Mouse (Mus musculus) liver, postnatal 0 days (tissue): ENCODE measurements around the gene Gm38655. TPM values are rescaled to one million over a fixed set of nuclear protein-coding genes. Genes with fewer than 3 reads are reported as not detected.
"Not testable (repeated sequence)": the region's sequence is repeated elsewhere in the genome, so short reads cannot be mapped to it uniquely, and the experiment has no call there.

Experiments
- ATAC-seq: fragments of 200-750 bp; cut with Nextera tagmentation; 2 replicates; pipeline ENCODE4 v1.8.0; 2017; ENCODE audit warnings: mild to moderate bottlenecking, moderate library complexity
- DNase-seq: peaks from one replicate; pipeline ENCODE4 v3.0.0-alpha.2; 2016
- H3K27ac ChIP-seq: fragments of 300-500 bp; sonication (generic); 2 replicates; pipeline ENCODE4 v1.5.1; 2014; ENCODE audit warnings: antibody characterized with exemption, moderate library complexity, mild to moderate bottlenecking, low read depth
- H3K27me3 ChIP-seq: fragments of 300-500 bp; sonication (generic); 2 replicates; pipeline ENCODE4 v1.6.1; 2014; ENCODE audit warnings: low read length, control low read depth, mixed read lengths; ENCODE audit not compliant: insufficient read depth
- H3K36me3 ChIP-seq: fragments of 300-500 bp; sonication (generic); replicated peaks from 2 replicates; pipeline ENCODE4 v1.6.1; 2014; ENCODE audit warnings: mild to moderate bottlenecking, control low read depth, low read length, moderate library complexity, mixed read lengths; ENCODE audit not compliant: insufficient read depth
- H3K4me1 ChIP-seq: fragments of 300-500 bp; sonication (generic); 2 replicates; pipeline ENCODE4 v1.6.1; 2014; ENCODE audit warnings: antibody characterized with exemption, mild to moderate bottlenecking, control low read depth; ENCODE audit not compliant: insufficient read depth
- H3K4me2 ChIP-seq: fragments of 300-500 bp; sonication (generic); 2 replicates; pipeline ENCODE4 v1.6.1; 2014; ENCODE audit warnings: low read depth, mild to moderate bottlenecking, low read length, moderate library complexity, mixed read lengths
- H3K4me3 ChIP-seq: fragments of 300-500 bp; sonication (generic); 2 replicates; pipeline ENCODE4 v1.5.1; 2014; ENCODE audit warnings: low read depth, low read length
- H3K9ac ChIP-seq: fragments of 300-500 bp; sonication (generic); replicated peaks from 2 replicates; pipeline ENCODE4 v1.6.1; 2014; ENCODE audit warnings: mild to moderate bottlenecking, moderate library complexity
- H3K9me3 ChIP-seq: fragments of 300-500 bp; sonication (generic); 2 replicates; pipeline ENCODE4 v1.6.1; 2016; ENCODE audit warnings: mild to moderate bottlenecking, control low read depth, low read length, mixed read lengths
- CTCF ChIP-seq: sonication (generic); IDR thresholded peaks from 2 replicates; pipeline ENCODE4 v1.5.1; 2016; ENCODE audit warnings: antibody characterized with exemption, low read depth
- EP300 ChIP-seq: IDR thresholded peaks from 2 replicates; pipeline ENCODE4 v1.6.1; 2016; ENCODE audit warnings: antibody characterized with exemption, low read depth, mild to moderate bottlenecking
- WGBS: fragments of 180-500 bp; shearing (Covaris S2); extraction: QIAGEN DNeasy Blood & Tissue Kit; methylation state at CpG from one replicate; pipeline ENCODE4 v1.1.7; 2014; ENCODE audit not compliant: insufficient replicate concordance; 5-methylcytosine and 5-hydroxymethylcytosine counted together
- polyA plus RNA-seq: library from polyadenylated mRNA; unstranded; fragments of >200 nt; fragmentation: Nextera tagmentation; extraction: Ambion mirVana; gene quantifications from 2 replicates; pipeline ENCODE4 v1.2.1, GENCODE M21; 2015

The Gm38655 gene
- polyA plus RNA-seq = not detected in 2 replicates

DNA sequence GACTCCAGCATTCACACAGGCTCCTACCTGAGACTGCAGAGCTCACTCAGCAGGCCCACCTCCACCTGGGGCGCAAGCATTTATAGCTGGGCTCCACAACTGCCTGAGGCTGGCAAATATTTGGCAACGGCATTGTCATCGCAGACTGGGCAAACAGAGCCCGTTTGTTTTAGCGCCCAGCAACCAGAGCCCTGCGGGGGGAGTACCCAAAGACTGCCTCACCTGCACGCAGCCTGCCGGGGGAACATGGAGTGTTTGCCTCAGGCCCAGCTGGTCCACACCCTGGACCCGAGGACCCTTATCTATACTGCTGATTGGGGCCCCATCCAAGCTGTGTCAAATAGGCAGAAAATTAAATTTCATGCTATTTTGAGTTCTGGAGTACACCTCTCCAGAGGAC, at the start of gene Gm38655:
Gene Gm38655 (minus strand): TSS at position 61 of the 400 bp plus-strand sequence.
- 49% methylated on average over 9 of the region's 9 CpGs for WGBS
- Histone ChIP-seq H3K36me3 (no peaks in the 10 kb centered on the region), H3K27me3 (no peaks in the 10 kb centered on the region), H3K9me3 (no peaks in the 10 kb centered on the region), H3K9ac (no peak within 1 kb of the TSS), H3K4me1 (0 out of 2 replicates have a peak, but pooled peaks cover 2% of the 10 kb centered on the region), H3K27ac (no peak within 1 kb of the TSS), H3K4me3 (no peak within 1 kb of the TSS), H3K4me2 (no peak within 1 kb of the TSS)
- TF ChIP-seq CTCF (no peak), EP300 (no peak)
- ATAC-seq (no peak), DNase-seq (peak; percentile 38)

DNA sequence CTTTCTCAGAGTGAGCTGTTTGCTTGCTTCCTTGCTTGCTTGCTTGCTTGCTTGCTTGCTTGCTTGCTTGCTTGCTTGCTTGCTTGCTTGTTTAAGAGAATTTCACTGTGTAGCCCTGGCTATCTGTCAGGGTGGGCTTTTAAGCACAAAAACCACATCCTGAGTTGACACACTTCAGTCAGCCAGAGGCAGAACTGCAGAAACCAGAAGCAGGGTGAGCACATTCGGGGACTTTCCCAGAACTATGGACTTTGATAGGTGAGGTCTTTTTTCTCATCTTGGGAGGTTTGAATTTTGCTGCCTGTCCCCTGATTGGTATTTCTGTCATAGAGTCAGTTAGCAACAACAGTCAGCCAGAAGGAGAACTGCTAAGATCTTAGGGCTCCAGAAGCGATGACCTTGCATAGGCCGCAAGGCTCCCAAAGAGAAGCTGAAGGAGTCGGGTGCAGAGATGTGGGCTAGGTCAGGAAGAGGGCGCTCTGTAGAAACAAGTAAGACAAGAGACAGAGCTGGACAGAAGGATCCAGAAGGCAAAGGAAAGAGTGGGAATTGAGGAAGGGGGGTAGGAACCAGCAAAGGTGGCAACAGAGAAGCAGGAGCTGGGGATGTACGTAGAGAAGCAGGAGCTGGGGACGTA, 49.4 kb upstream of the Gm38655 start:
- TF ChIP-seq EP300 (no peak), CTCF (peak; percentile 18; the same call in 1 of the 2 replicates)
- no peaks in the 10 kb centered on the region for H3K27me3 ChIP-seq
- peak overlapping the region; percentile 67 for H3K4me3 ChIP-seq
- peak overlapping the region; percentile 73 for H3K9ac ChIP-seq
- DNase-seq (no peak), ATAC-seq (no peak)
- 60% methylated on average over 7 of the region's 7 CpGs for WGBS
- peak overlapping the region; percentile 84 for H3K27ac ChIP-seq
- peaks cover 46% of the 10 kb centered on the region for H3K4me1 ChIP-seq
- no peaks in the 10 kb centered on the region for H3K9me3 ChIP-seq
- peaks cover 21% of the 10 kb centered on the region for H3K36me3 ChIP-seq
- H3K4me2 ChIP-seq = peak overlapping the region; percentile 91

DNA sequence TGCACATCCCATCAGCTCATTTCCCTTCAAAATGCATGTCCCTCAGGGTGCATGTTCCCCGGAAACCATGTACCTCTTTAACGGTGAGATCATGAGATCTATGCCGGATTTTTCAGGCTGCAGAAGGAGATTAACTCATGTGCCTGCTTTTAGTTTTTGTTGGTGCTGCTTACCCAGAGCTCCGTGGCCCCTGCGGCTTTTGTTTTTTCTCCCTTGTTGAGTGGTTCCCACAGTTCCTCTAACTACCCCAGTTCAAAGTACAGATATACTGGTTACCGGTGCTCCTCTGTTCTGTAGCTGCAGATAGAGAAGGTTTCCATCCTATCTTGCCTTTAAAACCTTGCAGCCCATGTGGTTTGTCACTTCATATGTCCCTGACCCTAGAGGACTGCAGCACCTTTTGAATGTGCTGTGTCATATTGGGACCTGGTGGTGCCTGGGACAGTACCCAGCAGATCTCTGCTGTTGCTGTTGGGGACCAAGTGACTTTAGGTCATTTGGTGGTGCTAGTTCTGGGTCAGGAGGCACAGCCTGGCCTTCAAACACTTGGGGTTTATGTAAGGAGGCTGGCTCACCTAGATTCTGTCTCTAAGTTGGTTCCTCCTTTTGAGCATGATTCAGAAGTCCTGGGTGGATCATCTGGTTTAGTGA, 47.8 kb upstream of the Gm38655 start:
- Histone ChIP-seq H3K27ac (peak overlapping the region; percentile 84), H3K4me1 (peaks cover 46% of the 10 kb centered on the region), H3K9ac (peak overlapping the region; percentile 73), H3K27me3 (no peaks in the 10 kb centered on the region), H3K4me2 (peak overlapping the region; percentile 91), H3K36me3 (peaks cover 18% of the 10 kb centered on the region), H3K4me3 (peak overlapping the region; percentile 67), H3K9me3 (no peaks in the 10 kb centered on the region)
- TF ChIP-seq CTCF = no peak
- TF ChIP-seq EP300 = peak; percentile 55; the same call in 1 of the 2 replicates
- WGBS = 15% methylated on average over 6 of the region's 6 CpGs
- DNase-seq = no peak
- peak; percentile 55 for ATAC-seq

DNA sequence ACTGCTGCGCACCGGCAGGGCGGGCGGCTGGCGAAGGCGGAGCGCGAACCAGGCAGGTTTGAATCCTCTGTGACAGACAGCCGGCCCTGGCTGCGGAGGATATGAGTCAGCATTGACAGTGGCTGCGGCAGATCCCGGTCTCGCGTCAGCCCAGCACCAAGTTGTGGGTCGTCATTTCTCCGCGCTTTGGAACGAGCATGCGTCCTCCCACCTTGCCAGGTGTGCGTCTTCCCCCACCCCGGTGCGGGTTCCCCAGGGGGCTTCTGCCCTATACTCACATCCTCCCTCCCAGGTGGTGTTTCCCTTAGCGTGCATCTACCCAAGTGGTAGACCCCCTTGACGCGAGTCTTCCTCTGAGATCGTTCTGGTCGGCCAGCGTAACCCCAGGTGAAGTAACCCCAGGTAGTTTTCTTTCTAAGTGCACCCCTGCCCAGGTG, 47.3 kb upstream of the Gm38655 start:
- not testable (repeated sequence) for H3K9me3 ChIP-seq, H3K27me3 ChIP-seq
- peak overlapping the region; percentile 84 for H3K27ac ChIP-seq
- 8% methylated on average over 11 of the region's 28 CpGs for WGBS
- peak overlapping the region; percentile 73 for H3K9ac ChIP-seq
- H3K4me1 ChIP-seq = peaks cover 46% of the 10 kb centered on the region
- peak overlapping the region; percentile 67 for H3K4me3 ChIP-seq
- H3K4me2 ChIP-seq = peak overlapping the region; percentile 91
- peaks cover 18% of the 10 kb centered on the region for H3K36me3 ChIP-seq
- DNase-seq (peak; percentile 39), ATAC-seq (peak; percentile 80)

DNA sequence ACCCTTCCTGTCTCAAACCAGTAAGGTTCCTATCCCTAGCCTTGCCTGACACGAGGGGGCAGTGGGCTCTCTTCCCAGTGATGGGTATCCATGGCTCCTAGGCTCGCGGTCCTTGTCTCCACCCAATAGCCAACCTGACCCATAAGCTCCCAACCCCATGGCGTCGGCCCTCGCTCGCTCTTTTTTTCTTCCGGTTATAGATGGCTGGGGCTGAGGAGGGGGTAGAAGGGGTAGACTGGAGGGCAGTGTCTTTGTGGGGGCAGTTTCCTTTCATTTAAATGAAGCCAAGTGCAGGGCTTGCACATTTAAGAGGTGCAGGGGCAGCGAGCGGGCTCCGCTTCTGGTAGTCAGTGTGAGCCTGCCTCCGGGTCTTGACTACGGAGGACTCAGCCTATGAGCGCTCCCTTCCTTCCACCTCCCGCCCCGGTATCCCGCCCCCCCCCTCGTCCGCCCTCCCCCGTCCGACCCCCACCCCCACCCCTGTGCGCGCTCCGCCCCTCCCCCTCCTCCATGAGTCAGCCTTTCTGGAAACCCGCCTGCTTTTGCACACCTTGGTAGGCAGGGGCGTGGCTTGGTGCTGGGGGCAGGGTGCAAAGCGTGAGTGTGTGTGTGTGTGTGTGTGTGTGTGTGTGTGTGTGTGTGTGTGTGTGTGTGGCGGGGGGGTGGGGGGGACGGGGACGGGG, 46.7 kb upstream of the Gm38655 start:
- peak; percentile 74 for ATAC-seq
- H3K9me3 ChIP-seq = no peaks in the 10 kb centered on the region
- peak overlapping the region; percentile 91 for H3K4me2 ChIP-seq
- H3K27ac ChIP-seq = peak overlapping the region; percentile 75
- peak overlapping the region; percentile 67 for H3K4me3 ChIP-seq
- peaks cover 46% of the 10 kb centered on the region for H3K4me1 ChIP-seq
- no peak for TF ChIP-seq EP300
- 0 out of 2 replicates have a peak, but pooled peaks have one; percentile 10 for TF ChIP-seq CTCF
- peak overlapping the region; percentile 71 for H3K9ac ChIP-seq
- 5% methylated on average over 21 of the region's 30 CpGs for WGBS
- peaks cover 18% of the 10 kb centered on the region for H3K36me3 ChIP-seq
- no peaks in the 10 kb centered on the region for H3K27me3 ChIP-seq
- DNase-seq = peak; percentile 85

DNA sequence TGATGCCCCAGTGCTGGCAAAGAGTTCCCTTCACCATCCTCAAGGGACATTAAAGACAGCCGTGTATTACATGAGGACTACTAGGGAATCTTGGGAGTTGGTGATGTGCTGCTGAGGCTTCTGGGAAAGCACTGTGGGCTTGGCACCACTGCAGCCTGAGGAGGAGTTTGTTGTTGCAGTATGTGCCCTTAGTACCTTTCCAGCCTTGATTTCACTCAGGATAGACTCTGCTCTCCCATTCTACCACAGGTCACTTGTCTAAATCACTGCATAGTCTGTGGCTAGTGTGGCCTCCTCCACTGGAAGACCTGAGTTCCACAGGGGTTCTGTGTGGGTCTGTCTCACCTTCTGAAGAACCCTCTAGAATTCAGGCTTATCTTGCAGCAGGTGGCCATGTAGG, 45.5 kb upstream of the Gm38655 start:
- DNase-seq = no peak
- H3K27ac ChIP-seq = no peak overlapping the region
- H3K4me3 ChIP-seq = no peak overlapping the region
- no peak overlapping the region for H3K4me2 ChIP-seq
- peaks cover 18% of the 10 kb centered on the region for H3K36me3 ChIP-seq
- H3K9ac ChIP-seq = no peak overlapping the region; the same call in 1 of the 2 replicates
- no peaks in the 10 kb centered on the region for H3K9me3 ChIP-seq
- WGBS = 96% methylated on average over 1 of the region's 1 CpGs
- ATAC-seq = no peak
- H3K27me3 ChIP-seq = no peaks in the 10 kb centered on the region
- no peak for TF ChIP-seq CTCF
- TF ChIP-seq EP300 = no peak
- peaks cover 38% of the 10 kb centered on the region for H3K4me1 ChIP-seq
